Mouse (Mus musculus) MEL (cell line): ENCODE data around the gene Pisd. TPM values are rescaled to one million over a fixed set of nuclear protein-coding genes. Genes with fewer than 3 reads are reported as not detected.
"Not testable (repeated sequence)": the region's sequence is repeated elsewhere in the genome, so short reads cannot be mapped to it uniquely, and the experiment has no call there.

Experiments used
- DNase-seq: peaks from one replicate; pipeline ENCODE4 v3.0.0; 2011; ENCODE audit warnings: low read depth, low spot score
- H3K27ac ChIP-seq: 2 replicates; pipeline ENCODE4 v1.5.1; 2012; ENCODE audit warnings: low read depth, mild to moderate bottlenecking, control low read depth, low read length, moderate library complexity; ENCODE audit not compliant: control insufficient read depth
- H3K27me3 ChIP-seq, 2 experiments: fragments of 150-350 bp in 1 of 2; sonication (generic) in 1 of 2; 2 replicates each; pipeline ENCODE4 v1.6.1; 2012; ENCODE audit warnings: low read length in 2 of 2, mild to moderate bottlenecking in 2 of 2, improper control_type of control experiment in 1 of 2, moderate library complexity in 1 of 2; ENCODE audit not compliant: insufficient read depth in 2 of 2, control insufficient read depth in 1 of 2
- H3K36me3 ChIP-seq, 2 experiments: 2 replicates each; pipeline ENCODE4 v1.6.1; 2012 to 2014; ENCODE audit warnings: low read length in 2 of 2, improper control_type of control experiment in 1 of 2, inconsistent platforms in 1 of 2, mild to moderate bottlenecking in 1 of 2; ENCODE audit not compliant: insufficient read depth in 2 of 2, control insufficient read depth in 1 of 2
- H3K4me1 ChIP-seq, 2 experiments: fragments of 150-350 bp in 1 of 2; sonication (generic) in 1 of 2; 2 replicates each; pipeline ENCODE4 v1.6.1; 2012; ENCODE audit warnings: low read length in 2 of 2, improper control_type of control experiment in 1 of 2, mild to moderate bottlenecking in 1 of 2; ENCODE audit not compliant: insufficient read depth in 2 of 2, control insufficient read depth in 1 of 2
- H3K4me3 ChIP-seq, 2 experiments: fragments of 150-350 bp in 1 of 2; sonication (generic) in 1 of 2; 2 replicates each; pipeline ENCODE4 v1.5.1; 2012; ENCODE audit warnings: low read depth in 2 of 2, low read length in 2 of 2, mild to moderate bottlenecking in 2 of 2, moderate library complexity in 2 of 2, control low read depth in 1 of 2, improper control_type of control experiment in 1 of 2; ENCODE audit not compliant: control insufficient read depth in 1 of 2, insufficient read depth in 1 of 2
- H3K79me2 ChIP-seq: 2 replicates; pipeline ENCODE4 v1.6.1; 2012; ENCODE audit warnings: mild to moderate bottlenecking, low read length, moderate library complexity; ENCODE audit not compliant: control insufficient read depth, poor library complexity, insufficient read depth
- H3K9ac ChIP-seq: 2 replicates; pipeline ENCODE4 v1.6.1; 2012; ENCODE audit warnings: low read depth, mild to moderate bottlenecking, control low read depth, low read length, moderate library complexity; ENCODE audit not compliant: control insufficient read depth, poor library complexity, severe bottlenecking
- H3K9me3 ChIP-seq: fragments of 150-350 bp; sonication (generic); replicated peaks from 2 replicates; pipeline ENCODE4 v1.6.1; 2012; ENCODE audit warnings: mild to moderate bottlenecking, low read length, improper control_type of control experiment, moderate library complexity; ENCODE audit not compliant: insufficient read depth
- CHD1 ChIP-seq: IDR thresholded peaks from 2 replicates; pipeline ENCODE4 v1.6.1; 2012; ENCODE audit warnings: low read depth, mild to moderate bottlenecking, inconsistent platforms, low read length, improper control_type of control experiment
- CHD2 ChIP-seq: IDR thresholded peaks from 2 replicates; pipeline ENCODE4 v1.6.1; 2011; ENCODE audit warnings: low read length, improper control_type of control experiment
- EP300 ChIP-seq, 2 experiments: IDR thresholded peaks; 2 replicates each; pipeline ENCODE4 v1.6.1; 2011; ENCODE audit warnings: improper control_type of control experiment in 2 of 2, low read length in 2 of 2, low read depth in 1 of 2, mild to moderate bottlenecking in 1 of 2
- GABPA ChIP-seq: IDR thresholded peaks from 2 replicates; pipeline ENCODE4 v1.6.1; 2012; ENCODE audit warnings: low read depth, mild to moderate bottlenecking, inconsistent platforms, low read length, improper control_type of control experiment, moderate library complexity
- GATA1 ChIP-seq: IDR thresholded peaks from 2 replicates; pipeline ENCODE4 v1.6.1; 2011; ENCODE audit warnings: low read depth, low read length, improper control_type of control experiment
- HCFC1 ChIP-seq: IDR thresholded peaks from 2 replicates; pipeline ENCODE4 v1.6.1; 2012; ENCODE audit warnings: low read depth, mild to moderate bottlenecking, inconsistent platforms, low read length, improper control_type of control experiment, moderate library complexity
- KAT2A ChIP-seq: conservative IDR thresholded peaks from 2 replicates; pipeline ENCODE4 v1.6.1; 2012; ENCODE audit warnings: low read depth, low read length, improper control_type of control experiment, inconsistent platforms
- MAX ChIP-seq: IDR thresholded peaks from 2 replicates; pipeline ENCODE4 v1.6.1; 2011; ENCODE audit warnings: low read length, improper control_type of control experiment
- MAZ ChIP-seq: IDR thresholded peaks from 2 replicates; pipeline ENCODE4 v1.6.1; 2012; ENCODE audit warnings: low read depth, mild to moderate bottlenecking, inconsistent platforms, low read length, improper control_type of control experiment
- MEF2A ChIP-seq: IDR thresholded peaks from 2 replicates; pipeline ENCODE4 v1.6.1; 2014; ENCODE audit warnings: low read depth, mild to moderate bottlenecking, inconsistent platforms, low read length, improper control_type of control experiment; ENCODE audit not compliant: poor library complexity, insufficient replicate concordance, severe bottlenecking; ENCODE audit errors: extremely low read depth
- MXI1 ChIP-seq: IDR thresholded peaks from 2 replicates; pipeline ENCODE4 v1.6.1; 2011; ENCODE audit warnings: mild to moderate bottlenecking, low read depth, low read length, improper control_type of control experiment
- POLR2AphosphoS2 ChIP-seq: IDR thresholded peaks from 2 replicates; pipeline ENCODE4 v1.6.1; 2011; ENCODE audit warnings: low read length, improper control_type of control experiment
- RAD21 ChIP-seq: IDR thresholded peaks from 2 replicates; pipeline ENCODE4 v1.6.1; 2011; ENCODE audit warnings: mild to moderate bottlenecking, low read depth, low read length, improper control_type of control experiment
- RCOR1 ChIP-seq: IDR thresholded peaks from 2 replicates; pipeline ENCODE4 v1.6.1; 2012; ENCODE audit warnings: low read depth, mild to moderate bottlenecking, inconsistent platforms, low read length, improper control_type of control experiment
- SIN3A ChIP-seq: IDR thresholded peaks from 2 replicates; pipeline ENCODE4 v1.6.1; 2012; ENCODE audit warnings: low read length, improper control_type of control experiment, inconsistent platforms
- TAL1 ChIP-seq: IDR thresholded peaks from 2 replicates; pipeline ENCODE4 v1.6.1; 2012; ENCODE audit warnings: mild to moderate bottlenecking, inconsistent platforms, low read length, moderate library complexity, mixed read lengths
- TBP ChIP-seq: IDR thresholded peaks from 2 replicates; pipeline ENCODE4 v1.8.0; 2011; ENCODE audit warnings: low read depth, low read length, improper control_type of control experiment
- TCF12 ChIP-seq: IDR thresholded peaks from 2 replicates; pipeline ENCODE4 v1.6.1; 2014; ENCODE audit warnings: low read depth, mild to moderate bottlenecking, inconsistent platforms, low read length, improper control_type of control experiment, moderate library complexity
- UBTF ChIP-seq: IDR thresholded peaks from 2 replicates; pipeline ENCODE4 v1.6.1; 2012; ENCODE audit warnings: low read depth, mild to moderate bottlenecking, inconsistent platforms, low read length, improper control_type of control experiment, moderate library complexity, borderline replicate concordance; ENCODE audit not compliant: insufficient read depth
- USF1 ChIP-seq: IDR thresholded peaks from 2 replicates; pipeline ENCODE4 v1.6.1; 2014; ENCODE audit warnings: low read depth, mild to moderate bottlenecking, inconsistent platforms, low read length, improper control_type of control experiment, moderate library complexity
- ZMIZ1 ChIP-seq: IDR thresholded peaks from 2 replicates; pipeline ENCODE4 v1.6.1; 2012; ENCODE audit warnings: low read depth, mild to moderate bottlenecking, inconsistent platforms, low read length, improper control_type of control experiment, moderate library complexity
- ZNF384 ChIP-seq: IDR thresholded peaks from 2 replicates; pipeline ENCODE4 v1.6.1; 2012; ENCODE audit warnings: low read depth, mild to moderate bottlenecking, inconsistent platforms, low read length, improper control_type of control experiment
- polyA plus RNA-seq, 2 experiments: library from polyadenylated mRNA; stranded (reverse) in 1 of 2; unstranded in 1 of 2; fragments of >175 nt in 1 of 2; fragments of >200 nt in 1 of 2; gene quantifications; 2 replicates each; pipeline versions ENCODE4 v1.2.1 to v1.2.4; 2012; ENCODE audit warnings: low replicate concordance in 2 of 2, low read depth in 1 of 2; ENCODE audit not compliant: insufficient read length in 2 of 2, insufficient read depth in 1 of 2, missing spikeins in 1 of 2
- total RNA-seq: library from RNA; depleted of rRNA; stranded (reverse); fragments of 300-350 nt; gene quantifications from 2 replicates; pipeline ENCODE4 v1.2.3, GENCODE M21; 2012

The Pisd gene
- total and polyA plus RNA-seq, 3 experiments: 59.5 to 76.3 (median 70.1) TPM

GRCm38 (mm10) chr5:32785313-32785915, at the start of gene Pisd (continued):
- 0 out of 2 replicates have a peak, but pooled peaks have one; percentile 57 for TF ChIP-seq UBTF
- peak; percentile 58 for TF ChIP-seq TBP
- no peak for TF ChIP-seq RAD21
- TF ChIP-seq MXI1: peak; percentile 98

- Histone ChIP-seq H3K4me1 (no peaks in the 10 kb centered on the region), H3K27me3 (no peaks in the 10 kb centered on the region), H3K9ac (no peak overlapping the region), H3K9me3 (no peaks in the 10 kb centered on the region), H3K27ac (no peak overlapping the region), H3K36me3 (peaks cover 0 to 59% of the 10 kb centered on the region in 2 experiments; a peak in 3 of 4 replicates), H3K79me2 (peaks cover 2% of the 10 kb centered on the region; the same call in 1 of the 2 replicates), H3K4me3 (no peak overlapping the region)
- DNase-seq: no peak
- TF ChIP-seq TCF12 (0 out of 2 replicates have a peak, but pooled peaks have one; percentile 12), EP300 (IDR thresholded peaks at IDR 0.05; ENCODE audit: low read depth in 1 of 2, low read length in 2 of 2) (peak in 1 of 2 experiments; percentile 30; a peak in 1 of 4 replicates), ZMIZ1 (no peak), TAL1 (peak; percentile 41), GATA1 (peak; percentile 53), RCOR1 (peak; percentile 90)
Measured at GRCm38 (mm10) chr5:32834497-32834896, 49.1 kb upstream of the Pisd start.

GRCm38 (mm10) chr5:32830054-32830453, 44.6 kb upstream of the Pisd start:
- H3K4me1 ChIP-seq: no peaks in the 10 kb centered on the region
- H3K79me2 ChIP-seq: peaks cover 5% of the 10 kb centered on the region
- H3K36me3 ChIP-seq: peaks cover 0 to 54% of the 10 kb centered on the region in 2 experiments; a peak in 3 of 4 replicates
- no peak for DNase-seq
- H3K9me3 ChIP-seq: no peaks in the 10 kb centered on the region
- no peak overlapping the region for H3K4me3 ChIP-seq
- TF ChIP-seq TCF12: no peak
- TF ChIP-seq SIN3A: no peak
- no peak for TF ChIP-seq CHD2
- TF ChIP-seq EP300 (IDR thresholded peaks at IDR 0.05; ENCODE audit: low read depth in 1 of 2, low read length in 2 of 2): no peak
- no peak for TF ChIP-seq UBTF
- no peak for TF ChIP-seq MEF2A
- no peak for TF ChIP-seq MAZ
- TF ChIP-seq USF1: no peak
- TF ChIP-seq MXI1: no peak
- no peak for TF ChIP-seq POLR2AphosphoS2
- TF ChIP-seq ZNF384: no peak
- TF ChIP-seq HCFC1: no peak
- no peak for TF ChIP-seq KAT2A
- no peak for TF ChIP-seq GABPA
- TF ChIP-seq MAX: no peak
- TF ChIP-seq ZMIZ1: no peak
- TF ChIP-seq CHD1: no peak
- H3K9ac ChIP-seq: no peak overlapping the region
- no peaks in the 10 kb centered on the region for H3K27me3 ChIP-seq
- no peak overlapping the region for H3K27ac ChIP-seq

GRCm38 (mm10) chr5:32828766-32829165, 43.3 kb upstream of the Pisd start:
- not testable (repeated sequence) for H3K4me3 ChIP-seq, H3K4me1 ChIP-seq, DNase-seq, H3K27ac ChIP-seq, H3K79me2 ChIP-seq, H3K9ac ChIP-seq, H3K9me3 ChIP-seq, H3K27me3 ChIP-seq
- peaks cover 0 to 52% of the 10 kb centered on the region in 2 experiments; a peak in 2 of 4 replicates for H3K36me3 ChIP-seq
